Mouse (Mus musculus): ENCODE results near the gene Rps25.
A peak's percentile ranks its signal among the peaks of the same experiment; 100 is the strongest.
"Not testable (repeated sequence)": the region's sequence is repeated elsewhere in the genome, so short reads cannot be mapped to it uniquely, and the experiment has no call there.

Rps25 gene

GRCm38 (mm10) chr9:44401081-44401480, 5.9 kb upstream of the Rps25 start:
- DNase-seq (ENCODE audit: low read depth, low spot score): no peak

GRCm38 (mm10) chr9:44405011-44405410, 1.9 kb upstream of the Rps25 start:
- no peak for DNase-seq (ENCODE audit: low read depth, low spot score)

- no peak for DNase-seq (ENCODE audit: low read depth, low spot score)
These were observed 786 bp downstream of the Rps25 start for GRCm38 (mm10) chr9:44407752-44408097.

GRCm38 (mm10) chr9:44408693-44409092, 1.8 kb downstream of the Rps25 start:
- not testable (repeated sequence) for DNase-seq (ENCODE audit: low read depth, low spot score)

GRCm38 (mm10) chr9:44410647-44411336, 3.9 kb downstream of the Rps25 start:
- no peak for DNase-seq (ENCODE audit: low read depth, low spot score)

DNA sequence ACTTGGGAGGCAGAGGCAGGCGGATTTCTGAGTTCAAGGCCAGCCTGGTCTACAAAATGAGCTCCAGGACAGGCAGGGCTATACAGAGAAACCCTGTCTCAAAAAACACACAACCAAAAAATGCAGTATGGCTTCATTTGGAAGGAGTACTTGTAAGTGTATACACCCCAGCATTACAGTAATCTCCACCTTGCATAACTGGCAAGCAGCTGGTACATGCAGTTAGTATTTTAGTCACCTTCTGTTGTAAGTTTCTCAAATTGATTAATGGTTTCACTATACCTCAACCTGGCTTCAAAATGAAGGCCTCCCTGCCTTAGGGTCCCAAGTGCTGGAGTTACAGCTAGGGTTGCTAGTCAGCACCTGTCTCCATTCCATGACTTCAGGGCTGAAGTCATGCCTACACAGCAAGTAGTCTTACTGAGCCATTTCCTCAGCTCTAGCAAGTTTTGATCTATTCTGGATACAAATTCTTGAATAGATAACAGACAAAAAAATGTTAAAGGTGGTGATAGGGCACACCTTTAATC, 4.7 kb downstream of the Rps25 start:
- DNase-seq (ENCODE audit: low read depth, low spot score): no peak

- no peak for DNase-seq (ENCODE audit: low read depth, low spot score)
These were observed 5.4 kb downstream of the Rps25 start for GRCm38 (mm10) chr9:44412306-44412705.

DNA sequence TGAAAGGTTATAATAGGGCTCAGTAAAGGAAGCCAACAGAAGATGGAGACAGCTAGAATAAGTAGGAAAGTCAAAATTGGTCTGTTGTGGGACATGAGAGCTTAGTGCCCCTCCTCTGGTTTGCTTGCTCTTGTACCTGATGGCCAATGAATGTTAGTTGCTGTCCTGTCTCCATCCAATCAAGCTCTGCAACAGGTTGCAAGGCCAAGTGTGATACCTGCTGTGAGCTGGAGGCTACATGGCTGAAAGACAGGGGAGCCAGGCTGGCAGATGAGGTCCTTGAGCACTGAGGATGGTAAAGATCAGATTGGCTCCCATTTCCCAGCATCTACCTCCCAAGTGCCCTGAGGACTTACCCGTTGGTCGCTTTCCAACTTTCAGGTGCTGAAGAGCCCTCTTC, 5.8 kb downstream of the Rps25 start:
- DNase-seq (ENCODE audit: low read depth, low spot score): no peak

DNA sequence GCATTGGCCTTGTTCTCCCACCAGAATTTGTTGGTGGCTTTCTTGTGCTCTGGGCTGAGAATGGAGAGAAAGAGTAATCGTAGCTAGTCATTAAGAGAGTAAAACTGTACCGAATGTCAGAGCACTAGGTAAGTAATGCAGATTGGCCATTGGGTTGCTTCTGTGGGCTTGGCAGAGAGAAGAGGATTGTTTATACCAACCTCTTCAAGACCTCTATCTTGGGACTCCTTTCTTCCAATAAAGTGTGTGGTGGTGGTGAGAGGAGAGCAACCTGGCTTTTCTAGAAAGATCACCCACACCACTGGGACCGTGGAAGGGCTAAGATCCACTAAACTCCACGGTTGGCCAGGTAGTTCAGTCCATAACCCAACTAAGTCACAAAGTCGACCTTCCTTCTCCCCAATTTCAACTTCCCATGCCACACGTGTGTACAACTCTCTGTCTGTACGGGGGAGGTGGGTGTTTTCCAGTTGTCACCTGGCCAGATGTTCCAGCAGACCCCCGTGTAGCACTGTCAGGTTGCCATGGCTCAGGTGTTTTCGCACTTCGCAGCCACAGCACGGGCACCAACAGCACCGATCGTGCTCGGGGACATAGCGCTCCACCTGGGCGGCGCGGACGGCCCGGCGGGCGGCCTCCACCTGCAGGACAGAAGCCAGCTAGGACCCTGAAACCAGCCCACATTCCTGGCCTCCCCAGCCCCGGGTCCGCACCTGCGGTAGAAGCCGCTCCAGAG, 10.4 kb downstream of the Rps25 start:
- no peak for DNase-seq (ENCODE audit: low read depth, low spot score)

DNA sequence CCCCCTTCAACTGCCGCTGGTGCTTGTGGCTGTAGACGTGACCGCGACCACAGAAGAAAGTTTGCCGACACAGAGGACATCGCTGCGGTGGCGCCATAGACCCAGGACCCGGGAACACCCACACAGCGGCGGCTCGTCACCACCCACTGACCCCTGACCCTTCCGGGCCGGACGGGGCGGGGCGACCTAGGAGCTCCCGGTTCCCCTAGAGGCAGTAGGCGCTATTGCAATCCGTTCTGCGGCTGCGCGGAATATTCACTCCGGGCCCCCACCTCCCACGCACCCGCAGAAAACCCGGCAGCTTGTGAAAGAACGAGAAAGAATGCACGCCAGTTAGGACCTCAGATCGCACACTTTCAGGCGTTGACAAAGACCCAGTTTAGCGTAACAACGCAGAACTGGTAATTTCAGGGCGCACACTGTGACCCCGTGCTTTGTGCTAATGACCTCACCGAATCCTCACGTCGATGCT, 11.0 kb downstream of the Rps25 start:
- DNase-seq (ENCODE audit: low read depth, low spot score): peak; percentile 93

DNA sequence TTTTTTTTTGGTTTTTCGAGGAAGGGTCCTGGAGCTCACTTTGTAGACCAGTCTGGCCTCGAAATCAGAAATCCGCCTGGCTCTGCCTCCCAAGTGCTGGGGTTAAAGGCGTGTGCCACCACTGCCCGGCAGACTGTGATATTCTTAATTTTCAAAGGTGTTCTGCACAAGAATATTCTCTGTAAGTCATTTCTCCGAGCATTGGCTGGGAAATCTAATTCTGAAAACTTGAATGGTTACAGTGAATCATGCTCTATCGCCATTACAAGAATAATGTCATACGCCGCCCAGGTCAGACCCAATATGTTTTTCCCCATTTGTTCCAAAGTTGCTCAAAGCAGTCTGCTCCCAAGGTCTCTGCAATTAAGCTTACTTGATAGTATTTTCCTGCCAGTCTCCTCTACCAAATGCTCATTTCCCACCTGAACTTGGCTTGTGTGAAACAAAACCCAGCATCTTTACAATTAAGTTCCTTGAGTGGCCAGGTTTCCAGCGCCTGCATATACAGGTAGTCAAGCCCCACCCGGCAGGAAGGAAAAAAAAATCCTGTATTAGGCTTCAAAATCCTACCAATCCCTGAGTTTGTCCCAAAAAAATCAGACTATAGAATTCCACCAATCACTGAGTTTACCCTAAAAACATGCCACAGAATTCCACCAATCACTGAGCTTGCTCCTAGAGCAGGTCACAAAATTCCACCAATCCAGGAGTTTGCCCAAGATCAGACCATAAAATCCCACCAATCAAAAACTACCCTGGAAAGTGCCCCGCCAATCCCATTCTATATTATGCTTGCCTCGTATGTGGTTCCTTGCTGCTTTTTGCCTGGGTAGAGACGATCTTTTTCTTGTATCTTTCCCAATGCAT, 11.8 kb downstream of the Rps25 start, which contains the start of gene Ccdc84:
Ccdc84 (minus strand) TSS at position 51 of the 867 bp plus-strand sequence.
- DNase-seq (ENCODE audit: low read depth, low spot score): no peak

- not testable (repeated sequence) for DNase-seq (ENCODE audit: low read depth, low spot score)
These were observed 12.8 kb downstream of the Rps25 start for GRCm38 (mm10) chr9:44419730-44420129.

DNA sequence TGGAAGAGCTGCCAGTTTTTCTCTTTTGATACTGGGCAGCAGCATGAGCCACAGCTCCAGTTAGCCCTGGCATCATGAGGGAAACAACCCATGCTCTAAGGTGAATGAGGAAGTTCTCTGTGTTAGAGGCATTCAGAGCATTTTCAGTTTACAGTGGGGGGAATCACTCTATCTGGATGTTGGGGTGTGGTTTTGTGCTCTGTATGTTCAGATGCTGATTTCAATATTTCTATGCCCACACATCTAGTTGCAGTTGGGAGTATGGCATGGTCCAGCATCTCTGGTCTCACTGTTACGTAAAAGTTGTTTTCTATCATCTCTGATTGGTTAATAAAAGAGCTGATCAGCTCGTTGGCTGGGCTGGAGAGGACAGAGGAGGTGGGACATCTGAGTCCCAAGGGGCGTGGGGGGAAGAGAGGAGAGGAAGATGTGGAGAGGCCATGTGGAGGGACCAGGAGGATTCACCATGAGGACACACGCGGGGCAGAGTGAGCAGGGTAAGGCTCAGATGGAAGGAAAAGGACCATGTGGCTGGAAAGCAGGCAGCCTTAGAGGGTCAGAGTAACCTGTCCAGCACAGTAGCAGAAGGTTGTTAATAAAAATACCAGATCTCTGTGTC, 13.4 kb downstream of the Rps25 start:
- DNase-seq (ENCODE audit: low read depth, low spot score): no peak

- no peak for DNase-seq (ENCODE audit: low read depth, low spot score)
These were observed 16.6 kb downstream of the Rps25 start for GRCm38 (mm10) chr9:44423576-44423975.

DNA sequence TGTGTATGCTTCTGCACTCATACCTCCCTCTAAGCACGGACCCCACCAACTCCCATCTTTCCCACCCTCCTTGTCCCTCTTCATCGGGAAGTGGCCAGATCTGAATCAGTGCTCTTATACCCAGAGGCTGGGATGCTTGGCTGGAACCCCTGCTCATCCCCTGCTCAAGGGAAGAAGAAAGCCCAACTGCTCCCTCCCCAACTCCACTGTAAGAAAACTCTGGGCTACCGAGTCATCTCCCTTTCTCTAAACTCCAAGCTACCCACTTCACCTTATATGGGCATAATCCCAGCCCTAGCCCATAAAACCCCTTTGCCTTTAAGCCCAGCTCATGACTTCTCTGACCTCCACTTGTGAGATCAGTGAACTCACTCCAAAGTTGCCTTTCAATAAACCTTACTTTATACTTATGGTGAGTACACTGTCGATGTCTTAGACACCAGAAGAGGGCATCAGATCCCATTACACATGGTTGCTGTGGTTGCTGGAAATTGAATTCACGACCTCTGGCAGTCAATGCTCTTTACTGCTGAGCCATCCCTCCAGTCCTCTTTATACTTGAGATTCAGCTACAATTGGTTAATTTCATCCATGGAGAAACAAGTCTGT, 25.7 kb downstream of the Rps25 start:
- DNase-seq (ENCODE audit: low read depth, low spot score): no peak

DNA sequence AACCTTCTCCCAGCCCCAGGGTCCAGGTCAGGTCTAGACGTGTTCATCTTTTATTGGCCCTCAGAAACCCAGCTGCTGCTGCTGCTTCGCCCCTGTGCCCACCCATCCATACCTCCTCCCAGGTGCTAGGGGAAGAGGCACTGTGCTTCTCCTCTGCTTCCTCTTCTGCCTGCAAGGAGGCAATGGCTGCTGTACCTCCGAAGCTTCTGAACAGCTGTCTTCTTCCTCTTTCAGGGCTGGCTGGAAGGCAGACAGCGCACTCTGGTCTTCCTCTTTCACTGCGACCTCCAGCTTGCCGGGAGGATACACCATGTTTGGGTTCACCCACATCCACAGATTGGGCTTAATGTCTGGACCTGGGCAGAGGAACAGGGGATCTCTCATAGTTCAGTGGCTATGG, 28.8 kb downstream of the Rps25 start:
- DNase-seq (ENCODE audit: low read depth, low spot score): no peak

- no peak for DNase-seq (ENCODE audit: low read depth, low spot score)
These were observed 34.0 kb downstream of the Rps25 start, which contains the start of gene Foxr1 for GRCm38 (mm10) chr9:44440961-44441360. Gene Foxr1 (minus strand): TSS chr9:44441136.

- DNase-seq (ENCODE audit: low read depth, low spot score): not testable (repeated sequence)
These were observed 37.6 kb downstream of the Rps25 start for GRCm38 (mm10) chr9:44444402-44445025.

- no peak for DNase-seq (ENCODE audit: low read depth, low spot score)
These were observed 43.4 kb downstream of the Rps25 start for GRCm38 (mm10) chr9:44450387-44450786.

DNA sequence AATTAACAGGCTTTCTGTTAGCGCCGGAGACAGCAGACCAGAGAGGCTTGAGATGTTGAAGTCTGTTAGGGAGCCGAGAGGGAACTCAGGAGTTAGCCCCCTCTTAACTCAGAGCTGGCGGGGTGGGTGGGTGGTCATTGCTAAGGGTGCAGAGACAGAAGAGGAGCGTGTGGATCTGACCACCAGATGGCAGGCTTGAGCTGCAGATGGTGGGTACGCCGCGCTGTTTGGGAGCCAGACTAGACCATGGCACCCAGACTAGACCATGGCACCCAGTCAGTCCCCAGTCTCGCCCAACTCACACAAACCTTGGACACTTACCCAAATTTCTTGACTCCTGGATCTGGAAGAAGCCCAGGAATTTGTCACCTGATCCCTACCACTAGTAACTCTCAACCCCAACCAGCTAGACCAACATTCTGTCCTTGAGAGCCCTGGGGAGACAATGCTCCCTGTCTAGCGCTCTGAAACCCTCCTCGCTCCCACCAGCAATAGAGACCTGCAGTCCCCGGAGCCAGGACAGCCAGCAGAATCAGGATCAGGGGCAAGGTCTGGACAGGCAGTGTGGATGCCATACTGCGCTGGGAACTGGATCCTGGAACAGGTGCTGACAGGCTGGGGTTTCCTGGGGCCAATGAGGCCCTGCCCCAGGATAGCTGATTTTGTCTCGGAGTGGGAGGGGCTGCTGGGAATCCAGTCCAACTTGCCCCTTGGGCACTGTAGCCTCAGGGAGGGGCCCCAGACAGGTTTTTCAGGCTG, 47.4 kb downstream of the Rps25 start:
- peak; percentile 87 for DNase-seq (ENCODE audit: low read depth, low spot score)
